Mouse (Mus musculus) stomach, embryonic 15.5 days (tissue): ENCODE results near the gene Rpl19. TPM values are rescaled to one million over a fixed set of nuclear protein-coding genes. Genes with fewer than 3 reads are reported as not detected.

Source experiments
- ATAC-seq: fragments of 200-750 bp; cut with Nextera tagmentation; 2 replicates; pipeline ENCODE4 v1.8.0; 2017; ENCODE audit warnings: low read depth, moderate number of reproducible peaks, moderate TSS enrichment; ENCODE audit not compliant: insufficient read depth, low FRiP score
- H3K27ac ChIP-seq: fragments of 300-500 bp; sonication (generic); 2 replicates; pipeline ENCODE4 v1.5.1; 2015; ENCODE audit warnings: mild to moderate bottlenecking, inconsistent platforms
- H3K27me3 ChIP-seq: fragments of 300-500 bp; sonication (generic); replicated peaks from 2 replicates; pipeline ENCODE4 v1.6.1; 2015; ENCODE audit warnings: inconsistent platforms
- H3K36me3 ChIP-seq: fragments of 300-500 bp; sonication (generic); 2 replicates; pipeline ENCODE4 v1.6.1; 2015; ENCODE audit warnings: inconsistent platforms
- H3K4me1 ChIP-seq: fragments of 300-500 bp; sonication (generic); 2 replicates; pipeline ENCODE4 v1.6.1; 2015; ENCODE audit warnings: inconsistent platforms
- H3K4me2 ChIP-seq: fragments of 300-500 bp; sonication (generic); 2 replicates; pipeline ENCODE4 v1.6.1; 2015; ENCODE audit warnings: mild to moderate bottlenecking, inconsistent platforms
- H3K4me3 ChIP-seq: fragments of 300-500 bp; sonication (generic); replicated peaks from 2 replicates; pipeline ENCODE4 v1.5.1; 2015; ENCODE audit warnings: inconsistent platforms
- H3K9ac ChIP-seq: fragments of 300-500 bp; sonication (generic); 2 replicates; pipeline ENCODE4 v1.6.1; 2015; ENCODE audit warnings: inconsistent platforms
- H3K9me3 ChIP-seq: fragments of 300-500 bp; sonication (generic); 2 replicates; pipeline ENCODE4 v1.6.1; 2016; ENCODE audit warnings: inconsistent platforms
- WGBS: fragments of 180-500 bp; shearing (Covaris S2); methylation state at CpG from one replicate; pipeline ENCODE4 v1.1.7; 2015; 5-methylcytosine and 5-hydroxymethylcytosine counted together
- polyA plus RNA-seq: library from polyadenylated mRNA; unstranded; fragments of >200 nt; fragmentation: Nextera tagmentation; extraction: Ambion mirVana; gene quantifications from 2 replicates; pipeline ENCODE4 v1.2.1, GENCODE M21; 2015

The Rpl19 gene
- polyA plus RNA-seq, 1 experiment from 2014 or later, result 855 TPM

GRCm38 (mm10) chr11:98000378-98001140, 26.0 kb upstream of the Rpl19 start:
- Histone ChIP-seq H3K4me2 (no peak overlapping the region), H3K4me3 (no peak overlapping the region), H3K27me3 (peaks cover 25% of the 10 kb centered on the region), H3K9ac (no peak overlapping the region), H3K9me3 (no peaks in the 10 kb centered on the region), H3K36me3 (0 out of 2 replicates have a peak, but pooled peaks cover 5% of the 10 kb centered on the region), H3K4me1 (peaks cover 22% of the 10 kb centered on the region), H3K27ac (no peak overlapping the region)
- WGBS, result 29% methylated on average over 7 of the region's 7 CpGs
- ATAC-seq, result no peak

- WGBS, result 42% methylated on average over 11 of the region's 11 CpGs
- Histone ChIP-seq H3K9me3 (no peaks in the 10 kb centered on the region), H3K4me1 (peaks cover 18% of the 10 kb centered on the region), H3K27me3 (peaks cover 25% of the 10 kb centered on the region), H3K27ac (no peak overlapping the region), H3K4me2 (no peak overlapping the region), H3K4me3 (no peak overlapping the region), H3K9ac (no peak overlapping the region), H3K36me3 (0 out of 2 replicates have a peak, but pooled peaks cover 5% of the 10 kb centered on the region)
- no peak for ATAC-seq
Measured at GRCm38 (mm10) chr11:98001351-98001824, 25.1 kb upstream of the Rpl19 start.

GRCm38 (mm10) chr11:98001986-98002385, 24.5 kb upstream of the Rpl19 start:
- Histone ChIP-seq H3K4me1 (peaks cover 18% of the 10 kb centered on the region), H3K4me3 (no peak overlapping the region), H3K36me3 (0 out of 2 replicates have a peak, but pooled peaks cover 5% of the 10 kb centered on the region), H3K9me3 (no peaks in the 10 kb centered on the region), H3K27me3 (peaks cover 25% of the 10 kb centered on the region), H3K4me2 (no peak overlapping the region), H3K27ac (no peak overlapping the region), H3K9ac (no peak overlapping the region)
- ATAC-seq, result no peak
- WGBS, result 68% methylated on average over 6 of the region's 6 CpGs

GRCm38 (mm10) chr11:98002627-98003026, 23.9 kb upstream of the Rpl19 start:
- no peak overlapping the region for H3K27ac ChIP-seq
- H3K4me1 ChIP-seq, result peaks cover 18% of the 10 kb centered on the region
- H3K4me3 ChIP-seq, result 0 out of 2 replicates have a peak overlapping the region, but pooled peaks have one; percentile 11
- H3K36me3 ChIP-seq, result 0 out of 2 replicates have a peak, but pooled peaks cover 5% of the 10 kb centered on the region
- WGBS, result 16% methylated on average over 12 of the region's 12 CpGs
- H3K9me3 ChIP-seq, result no peaks in the 10 kb centered on the region
- ATAC-seq, result no peak
- no peak overlapping the region for H3K9ac ChIP-seq
- peak overlapping the region; percentile 46 for H3K4me2 ChIP-seq
- peaks cover 25% of the 10 kb centered on the region for H3K27me3 ChIP-seq

DNA sequence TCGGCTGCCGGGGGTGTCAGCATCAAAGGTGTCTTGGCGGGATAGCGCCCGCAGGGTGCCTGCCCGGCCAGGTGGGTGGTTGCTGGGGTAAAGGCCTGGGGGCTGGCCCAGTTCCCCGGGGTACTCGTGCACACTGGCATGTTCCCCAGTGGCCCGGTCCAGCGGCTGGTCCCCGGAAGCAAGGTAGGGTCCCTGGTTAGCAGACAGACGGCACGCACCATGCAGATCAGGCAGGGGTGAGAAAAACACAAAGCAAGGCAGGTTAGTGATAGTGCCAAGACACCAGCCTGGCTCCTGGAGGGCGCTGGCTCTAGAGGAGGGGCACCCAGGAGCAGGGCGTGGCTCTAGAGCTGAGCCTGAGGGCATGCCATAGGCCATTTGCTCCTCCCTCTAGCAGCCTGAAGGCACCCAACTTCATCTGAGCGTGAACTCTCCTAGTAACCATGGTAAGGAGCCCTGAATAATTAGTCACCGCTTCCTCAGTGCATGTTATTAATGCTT, 23.3 kb upstream of the Rpl19 start:
- Histone ChIP-seq H3K4me2 (peak overlapping the region; percentile 46), H3K27ac (no peak overlapping the region), H3K27me3 (peaks cover 25% of the 10 kb centered on the region), H3K36me3 (0 out of 2 replicates have a peak, but pooled peaks cover 5% of the 10 kb centered on the region), H3K9me3 (no peaks in the 10 kb centered on the region), H3K9ac (no peak overlapping the region), H3K4me1 (peaks cover 15% of the 10 kb centered on the region), H3K4me3 (0 out of 2 replicates have a peak overlapping the region, but pooled peaks have one; percentile 11)
- WGBS, result 50% methylated on average over 17 of the region's 17 CpGs
- ATAC-seq, result no peak

DNA sequence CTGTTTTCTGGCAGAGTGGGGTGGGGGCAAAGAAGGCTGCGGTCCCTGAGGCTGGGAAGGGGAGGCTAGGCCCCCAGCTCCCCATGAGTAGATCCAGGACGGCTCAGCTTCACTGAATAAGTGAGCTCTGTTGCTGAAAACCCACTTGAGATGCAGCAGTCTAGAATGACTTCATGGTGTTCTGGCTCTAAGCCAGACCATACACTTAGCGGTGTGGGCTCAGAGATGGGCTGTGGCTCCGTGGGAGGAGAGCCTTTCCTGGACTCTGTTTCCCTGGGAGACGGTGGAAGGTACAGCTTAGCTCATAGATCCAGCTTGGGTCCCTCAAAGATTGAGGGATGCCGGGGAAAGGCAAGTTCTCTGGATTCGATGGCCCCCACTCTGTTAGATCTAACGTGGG, 22.3 kb upstream of the Rpl19 start:
- no peak overlapping the region for H3K9ac ChIP-seq
- peaks cover 25% of the 10 kb centered on the region for H3K27me3 ChIP-seq
- H3K4me2 ChIP-seq, result no peak overlapping the region
- H3K27ac ChIP-seq, result no peak overlapping the region
- H3K4me3 ChIP-seq, result no peak overlapping the region
- peaks cover 15% of the 10 kb centered on the region for H3K4me1 ChIP-seq
- H3K9me3 ChIP-seq, result no peaks in the 10 kb centered on the region
- H3K36me3 ChIP-seq, result 0 out of 2 replicates have a peak, but pooled peaks cover 5% of the 10 kb centered on the region
- no peak for ATAC-seq
- 62% methylated on average over 8 of the region's 8 CpGs for WGBS

GRCm38 (mm10) chr11:98005076-98005475, 21.4 kb upstream of the Rpl19 start:
- 52% methylated on average over 13 of the region's 13 CpGs for WGBS
- H3K27ac ChIP-seq, result no peak overlapping the region
- peaks cover 18% of the 10 kb centered on the region for H3K27me3 ChIP-seq
- ATAC-seq, result peak; percentile 45; the same call in 1 of the 2 replicates
- H3K4me2 ChIP-seq, result peak overlapping the region; percentile 16; the same call in 1 of the 2 replicates
- H3K4me3 ChIP-seq, result 0 out of 2 replicates have a peak overlapping the region, but pooled peaks have one; percentile 6
- peaks cover 15% of the 10 kb centered on the region for H3K4me1 ChIP-seq
- 0 out of 2 replicates have a peak, but pooled peaks cover 5% of the 10 kb centered on the region for H3K36me3 ChIP-seq
- no peaks in the 10 kb centered on the region for H3K9me3 ChIP-seq
- no peak overlapping the region for H3K9ac ChIP-seq

GRCm38 (mm10) chr11:98005686-98006085, 20.8 kb upstream of the Rpl19 start:
- ATAC-seq, result no peak
- H3K27ac ChIP-seq, result no peak overlapping the region

GRCm38 (mm10) chr11:98008087-98008486, 18.4 kb upstream of the Rpl19 start:
- no peaks in the 10 kb centered on the region for H3K27me3 ChIP-seq
- 0 out of 2 replicates have a peak, but pooled peaks cover 5% of the 10 kb centered on the region for H3K36me3 ChIP-seq
- H3K4me1 ChIP-seq, result peaks cover 8% of the 10 kb centered on the region
- H3K9ac ChIP-seq, result no peak overlapping the region
- no peak overlapping the region for H3K4me3 ChIP-seq
- no peaks in the 10 kb centered on the region for H3K9me3 ChIP-seq
- ATAC-seq, result no peak
- no peak overlapping the region for H3K27ac ChIP-seq
- H3K4me2 ChIP-seq, result no peak overlapping the region
- WGBS, result 78% methylated on average over 11 of the region's 11 CpGs

More at GRCm38 (mm10) chr11:98005686-98006085, 20.8 kb upstream of the Rpl19 start:
- Histone ChIP-seq H3K4me1 (peaks cover 15% of the 10 kb centered on the region), H3K4me3 (no peak overlapping the region), H3K4me2 (no peak overlapping the region), H3K27me3 (peaks cover 12% of the 10 kb centered on the region; the same call in 1 of the 2 replicates), H3K36me3 (0 out of 2 replicates have a peak, but pooled peaks cover 5% of the 10 kb centered on the region), H3K9ac (no peak overlapping the region), H3K9me3 (no peaks in the 10 kb centered on the region)
- 72% methylated on average over 10 of the region's 10 CpGs for WGBS

GRCm38 (mm10) chr11:98011716-98012115, 14.8 kb upstream of the Rpl19 start:
- no peaks in the 10 kb centered on the region for H3K9me3 ChIP-seq
- H3K27ac ChIP-seq, result no peak overlapping the region
- no peaks in the 10 kb centered on the region for H3K36me3 ChIP-seq
- 60% methylated on average over 9 of the region's 9 CpGs for WGBS
- H3K4me2 ChIP-seq, result no peak overlapping the region
- no peak for ATAC-seq
- H3K4me3 ChIP-seq, result no peak overlapping the region
- H3K4me1 ChIP-seq, result no peaks in the 10 kb centered on the region
- no peak overlapping the region for H3K9ac ChIP-seq
- H3K27me3 ChIP-seq, result no peaks in the 10 kb centered on the region

DNA sequence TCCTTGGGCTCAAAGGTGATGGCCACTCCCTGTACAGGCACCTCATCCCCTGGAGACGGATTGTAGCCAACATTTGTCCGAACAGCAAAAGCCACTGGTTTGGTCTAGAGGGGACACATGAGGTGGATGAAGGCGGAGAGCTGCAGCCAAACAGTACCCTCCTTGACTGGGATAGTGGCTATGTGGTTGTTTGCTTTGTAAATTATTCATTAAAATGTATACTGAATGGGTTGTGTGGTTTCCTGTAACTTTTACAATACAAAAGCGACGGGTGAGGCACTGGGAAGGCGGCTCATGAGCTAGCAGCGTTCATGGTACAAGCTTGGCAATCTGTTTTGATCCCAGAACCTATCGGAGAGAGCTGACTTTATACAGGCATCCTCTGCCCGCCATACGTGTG, 13.7 kb upstream of the Rpl19 start:
- Histone ChIP-seq H3K27me3 (no peaks in the 10 kb centered on the region), H3K4me1 (no peaks in the 10 kb centered on the region), H3K9ac (no peak overlapping the region), H3K4me3 (no peak overlapping the region), H3K4me2 (no peak overlapping the region), H3K27ac (no peak overlapping the region), H3K9me3 (no peaks in the 10 kb centered on the region), H3K36me3 (no peaks in the 10 kb centered on the region)
- no peak for ATAC-seq
- 73% methylated on average over 10 of the region's 10 CpGs for WGBS

- no peak overlapping the region for H3K27ac ChIP-seq
- H3K9ac ChIP-seq, result no peak overlapping the region
- H3K27me3 ChIP-seq, result no peaks in the 10 kb centered on the region
- no peak for ATAC-seq
- H3K4me2 ChIP-seq, result no peak overlapping the region
- no peaks in the 10 kb centered on the region for H3K36me3 ChIP-seq
- 81% methylated on average over 5 of the region's 5 CpGs for WGBS
- H3K4me1 ChIP-seq, result peaks cover 21% of the 10 kb centered on the region
- H3K9me3 ChIP-seq, result no peaks in the 10 kb centered on the region
- no peak overlapping the region for H3K4me3 ChIP-seq
Measured at GRCm38 (mm10) chr11:98016177-98016576, 10.3 kb upstream of the Rpl19 start.
